Mouse (Mus musculus): ENCODE measurements around the gene Rragc.

DNA sequence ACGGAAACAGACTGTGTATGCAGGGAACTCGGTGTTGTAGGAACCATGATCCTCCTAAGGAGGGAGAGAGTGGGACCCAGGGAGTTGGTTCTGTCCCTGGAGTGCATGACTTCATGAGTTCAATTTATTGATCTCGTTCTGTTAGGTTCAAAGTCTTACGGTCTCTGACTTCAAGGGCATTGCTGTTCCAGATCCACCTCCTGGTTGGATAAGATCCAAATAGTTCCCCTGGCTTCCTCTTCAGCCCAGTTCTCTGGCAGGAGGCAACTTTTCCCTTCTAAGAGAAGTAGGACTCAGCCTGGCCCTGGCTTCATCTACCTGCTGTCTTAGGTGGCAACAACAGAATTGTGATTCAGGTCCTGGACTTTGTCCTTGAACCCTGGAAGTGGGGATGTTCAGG is 40.6 kb downstream of the Rragc start:
- TF ChIP-seq GATA1 (IDR thresholded peaks at IDR 0.05; ENCODE audit: low read length) (no peak), TAL1 (IDR thresholded peaks at IDR 0.05; ENCODE audit: low read length) (no peak)

Data from erythroblast, embryonic 14.5 days (primary cell).